Mouse (Mus musculus): ENCODE measurements around the gene Rhob.

Rhob gene

GRCm38 (mm10) chr12:8499871-8500596, at the start of gene Rhob:
Gene Rhob (minus strand): TSS chr12:8500009.
- DNase-seq (ENCODE audit: low spot score): peak; percentile 97

GRCm38 (mm10) chr12:8547357-8547756, 47.5 kb upstream of the Rhob start:
- DNase-seq (ENCODE audit: low spot score): peak; percentile 47

GRCm38 (mm10) chr12:8546801-8547200, 47.0 kb upstream of the Rhob start:
- no peak for DNase-seq (ENCODE audit: low spot score)

- no peak for DNase-seq (ENCODE audit: low spot score)
These were observed 45.3 kb upstream of the Rhob start for GRCm38 (mm10) chr12:8545066-8545610.

GRCm38 (mm10) chr12:8542371-8542770, 42.6 kb upstream of the Rhob start:
- no peak for DNase-seq (ENCODE audit: low spot score)

- DNase-seq (ENCODE audit: low spot score): no peak
These were observed 39.7 kb upstream of the Rhob start for GRCm38 (mm10) chr12:8539471-8539870.

- DNase-seq (ENCODE audit: low spot score): no peak
These were observed 37.5 kb upstream of the Rhob start for GRCm38 (mm10) chr12:8537291-8537690.

- DNase-seq (ENCODE audit: low spot score): no peak
These were observed 36.6 kb upstream of the Rhob start for GRCm38 (mm10) chr12:8536221-8536965.

GRCm38 (mm10) chr12:8535596-8535995, 35.8 kb upstream of the Rhob start:
- DNase-seq (ENCODE audit: low spot score): no peak

GRCm38 (mm10) chr12:8534915-8535314, 35.1 kb upstream of the Rhob start:
- DNase-seq (ENCODE audit: low spot score): no peak

- DNase-seq (ENCODE audit: low spot score): no peak
These were observed 28.0 kb upstream of the Rhob start for GRCm38 (mm10) chr12:8527770-8528169.

GRCm38 (mm10) chr12:8527175-8527574, 27.4 kb upstream of the Rhob start:
- no peak for DNase-seq (ENCODE audit: low spot score)

GRCm38 (mm10) chr12:8524062-8524461, 24.3 kb upstream of the Rhob start:
- no peak for DNase-seq (ENCODE audit: low spot score)

GRCm38 (mm10) chr12:8522711-8523110, 22.9 kb upstream of the Rhob start:
- DNase-seq (ENCODE audit: low spot score): no peak

GRCm38 (mm10) chr12:8521375-8522047, 21.7 kb upstream of the Rhob start:
- DNase-seq (ENCODE audit: low spot score): peak; percentile 59

GRCm38 (mm10) chr12:8519431-8520160, 19.8 kb upstream of the Rhob start:
- DNase-seq (ENCODE audit: low spot score): no peak

- DNase-seq (ENCODE audit: low spot score): peak; percentile 22
These were observed 11.5 kb upstream of the Rhob start for GRCm38 (mm10) chr12:8511037-8511882.

- DNase-seq (ENCODE audit: low spot score): no peak
These were observed 10.6 kb upstream of the Rhob start for GRCm38 (mm10) chr12:8510317-8510988.

- no peak for DNase-seq (ENCODE audit: low spot score)
These were observed 9.9 kb upstream of the Rhob start for GRCm38 (mm10) chr12:8509693-8510092.

- DNase-seq (ENCODE audit: low spot score): no peak
These were observed 7.3 kb upstream of the Rhob start for GRCm38 (mm10) chr12:8506954-8507707.

Data from ovary, adult 18-20 months (tissue).